Mouse (Mus musculus): ENCODE data around the gene Rbm34. TPM values are rescaled to one million over a fixed set of nuclear protein-coding genes. Genes with fewer than 3 reads are reported as not detected.
A peak's percentile ranks its signal among the peaks of the same experiment; 100 is the strongest.

The Rbm34 gene
- total and polyA plus RNA-seq, 3 experiments: 12.2 to 38.5 (median 19.3) TPM

DNA sequence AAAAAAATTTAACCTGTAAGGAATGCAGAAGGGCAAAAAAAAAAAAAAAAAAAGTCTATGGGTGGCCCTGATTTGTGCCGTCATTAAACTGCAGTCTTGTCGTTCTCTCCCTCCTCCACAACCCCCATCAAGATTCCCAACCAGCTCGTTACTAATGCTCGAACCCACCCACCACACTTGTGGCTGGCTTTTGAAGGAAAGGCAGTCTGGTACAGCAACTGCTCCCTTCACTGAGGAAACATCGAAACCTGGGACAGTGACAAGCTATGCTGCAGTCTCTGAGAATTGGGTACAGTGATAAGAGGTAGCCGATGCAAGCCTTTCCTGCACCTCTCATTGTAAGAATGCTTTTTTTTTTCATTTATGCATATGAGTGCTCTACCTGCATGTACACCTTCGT is 24.4 kb downstream of the Rbm34 start:
- no peak overlapping the region; the same call in 1 of the 2 replicates for H3K4me3 ChIP-seq (ENCODE audit: low read depth, low read length)
- no peaks in the 10 kb centered on the region for H3K9me3 ChIP-seq (replicated peaks)
- peaks cover 31% of the 10 kb centered on the region for H3K4me1 ChIP-seq (ENCODE audit: insufficient read depth, low read depth, low read length)
- no peaks in the 10 kb centered on the region for H3K27me3 ChIP-seq (ENCODE audit: insufficient read depth, low read length)
- DNase-seq (ENCODE audit: low spot score) (no peak), ATAC-seq (ENCODE audit: extremely low read depth, insufficient number of reproducible peaks, low FRiP score, poor library complexity, severe bottlenecking) (no peak)
- H3K36me3 ChIP-seq (replicated peaks): peaks cover 72% of the 10 kb centered on the region
- no peak for TF ChIP-seq GATA2 (IDR thresholded peaks at IDR 0.05; ENCODE audit: borderline replicate concordance, low read depth, low read length)
- no peak for TF ChIP-seq POLR2AphosphoS5 (IDR thresholded peaks at IDR 0.05; ENCODE audit: insufficient replicate concordance, low read depth, low read length)
- no peak for TF ChIP-seq TAL1 (conservative IDR thresholded peaks at IDR 0.05; ENCODE audit: low read depth, low read length)
- TF ChIP-seq GATA1 (IDR thresholded peaks at IDR 0.05; ENCODE audit: borderline replicate concordance, low read length): no peak

DNA sequence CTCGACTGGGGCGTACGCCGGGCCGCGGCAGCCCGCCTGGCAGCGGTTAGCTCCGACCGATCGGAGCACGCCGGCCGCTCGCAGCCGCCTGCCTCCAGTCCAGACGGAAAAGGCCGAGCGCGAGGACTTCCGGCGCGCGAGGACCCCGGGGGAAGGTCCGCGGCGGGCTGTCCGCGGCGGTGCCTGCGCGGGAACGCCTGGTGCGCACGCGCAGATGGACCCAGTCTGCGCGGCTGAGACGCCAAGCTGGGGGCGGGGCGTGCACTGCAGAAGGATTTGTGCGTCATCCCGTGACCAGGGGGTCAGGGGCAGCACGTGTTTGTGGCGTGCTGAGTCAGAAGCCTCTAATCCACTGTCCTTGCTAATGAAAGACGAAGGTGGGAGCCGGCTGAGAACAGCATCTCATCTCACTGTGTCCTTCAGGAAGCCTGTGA is 25.1 kb downstream of the Rbm34 start, which contains the start of gene Tomm20:
TSS of gene Tomm20 (minus strand) at position 115 of the 434 bp plus-strand sequence.
- Histone ChIP-seq H3K4me1 (ENCODE audit: insufficient read depth, low read depth, low read length) (peaks cover 37% of the 10 kb centered on the region), H3K9me3 (replicated peaks) (no peaks in the 10 kb centered on the region), H3K4me3 (ENCODE audit: low read depth, low read length) (peak within 1 kb of the TSS; percentile 92), H3K27me3 (ENCODE audit: insufficient read depth, low read length) (no peaks in the 10 kb centered on the region), H3K36me3 (replicated peaks) (peaks cover 70% of the 10 kb centered on the region)
- no peak for TF ChIP-seq TAL1 (conservative IDR thresholded peaks at IDR 0.05; ENCODE audit: low read depth, low read length)
- ATAC-seq (ENCODE audit: extremely low read depth, insufficient number of reproducible peaks, low FRiP score, poor library complexity, severe bottlenecking) (peak; percentile 88), DNase-seq (ENCODE audit: low spot score) (peak; percentile 91)

DNA sequence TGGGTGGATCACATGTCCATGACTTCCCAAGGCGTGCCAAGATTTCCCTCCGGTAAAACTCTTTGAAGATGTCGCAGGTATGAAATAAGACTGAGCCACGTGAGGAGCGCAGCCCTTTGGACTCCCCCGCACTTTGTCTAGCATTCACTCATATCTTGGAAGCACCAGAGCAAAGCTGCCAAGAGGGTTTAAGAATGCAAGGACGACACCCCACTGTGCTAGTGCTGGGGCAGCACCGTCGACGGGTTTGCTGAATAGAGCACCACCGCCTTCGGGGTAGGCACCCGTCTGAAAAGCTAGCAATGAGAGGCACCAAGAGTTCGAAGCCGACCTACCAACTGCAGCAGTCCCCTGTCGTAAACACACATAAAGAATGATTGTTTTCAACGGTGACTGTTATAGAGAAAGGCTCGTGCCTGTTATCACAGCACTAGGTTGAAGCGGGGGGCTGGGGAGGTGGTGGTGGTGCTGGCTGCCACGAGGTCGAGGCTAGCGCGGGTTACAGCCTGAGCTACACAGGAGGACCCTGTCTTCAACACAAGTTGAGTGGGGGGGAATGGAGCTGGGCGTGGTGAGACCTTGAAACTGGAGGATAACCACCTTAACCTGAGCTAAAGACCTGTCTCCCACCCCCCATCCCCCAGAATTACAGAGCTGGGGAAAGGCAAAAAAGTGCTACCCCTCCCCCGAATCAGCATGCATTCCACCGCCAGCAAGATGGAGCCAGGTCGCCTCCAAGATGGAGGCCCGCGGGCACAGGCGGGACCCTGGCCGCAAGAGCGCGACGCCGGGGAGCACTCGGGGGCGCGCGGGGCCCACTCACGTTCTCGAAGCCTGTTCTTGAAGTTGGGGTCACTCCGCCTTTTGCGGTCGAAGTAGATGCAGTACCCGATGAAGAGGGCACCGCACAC is 25.8 kb downstream of the Rbm34 start:
- TF ChIP-seq GATA1 (IDR thresholded peaks at IDR 0.05; ENCODE audit: borderline replicate concordance, low read length) (no peak), GATA2 (IDR thresholded peaks at IDR 0.05; ENCODE audit: borderline replicate concordance, low read depth, low read length) (no peak), TAL1 (conservative IDR thresholded peaks at IDR 0.05; ENCODE audit: low read depth, low read length) (no peak), CTCF (IDR thresholded peaks at IDR 0.05; ENCODE audit: low read depth, low read length) (no peak), POLR2AphosphoS5 (IDR thresholded peaks at IDR 0.05; ENCODE audit: insufficient replicate concordance, low read depth, low read length) (no peak)
- no peak for ATAC-seq (ENCODE audit: extremely low read depth, insufficient number of reproducible peaks, low FRiP score, poor library complexity, severe bottlenecking)
- Histone ChIP-seq H3K27me3 (ENCODE audit: insufficient read depth, low read length) (no peaks in the 10 kb centered on the region), H3K9me3 (replicated peaks) (no peaks in the 10 kb centered on the region), H3K36me3 (replicated peaks) (peaks cover 68% of the 10 kb centered on the region), H3K4me3 (ENCODE audit: low read depth, low read length) (peak overlapping the region; percentile 92), H3K4me1 (ENCODE audit: insufficient read depth, low read depth, low read length) (peaks cover 42% of the 10 kb centered on the region)
- peak; percentile 58 for DNase-seq (ENCODE audit: low spot score)

DNA sequence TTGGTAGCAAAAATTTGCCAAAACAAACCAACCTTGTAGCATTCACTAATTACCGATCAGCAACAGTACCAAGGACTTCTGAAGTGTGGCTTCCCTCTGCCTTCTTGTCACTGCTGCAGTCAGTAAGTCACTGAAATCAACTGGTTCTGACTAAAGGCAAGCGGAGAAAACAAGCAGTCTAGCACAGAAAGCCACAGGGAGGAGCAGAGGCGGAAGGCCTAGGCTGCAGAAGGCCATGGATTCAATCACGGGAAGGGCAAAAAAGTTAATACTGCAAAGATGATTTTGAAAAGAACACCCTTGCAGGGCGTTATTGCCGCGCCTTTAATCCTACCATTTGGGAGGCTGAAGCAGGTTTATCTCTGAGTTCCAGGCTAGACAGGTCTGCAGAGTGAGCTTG is 27.3 kb downstream of the Rbm34 start:
- ATAC-seq (ENCODE audit: extremely low read depth, insufficient number of reproducible peaks, low FRiP score, poor library complexity, severe bottlenecking) (no peak), DNase-seq (ENCODE audit: low spot score) (no peak)
- TF ChIP-seq TAL1 (conservative IDR thresholded peaks at IDR 0.05; ENCODE audit: low read depth, low read length) (no peak), GATA2 (IDR thresholded peaks at IDR 0.05; ENCODE audit: borderline replicate concordance, low read depth, low read length) (no peak), GATA1 (IDR thresholded peaks at IDR 0.05; ENCODE audit: borderline replicate concordance, low read length) (no peak), CTCF (IDR thresholded peaks at IDR 0.05; ENCODE audit: low read depth, low read length) (no peak), POLR2AphosphoS5 (IDR thresholded peaks at IDR 0.05; ENCODE audit: insufficient replicate concordance, low read depth, low read length) (no peak)
- Histone ChIP-seq H3K36me3 (replicated peaks) (peaks cover 66% of the 10 kb centered on the region), H3K4me1 (ENCODE audit: insufficient read depth, low read depth, low read length) (peaks cover 47% of the 10 kb centered on the region), H3K27me3 (ENCODE audit: insufficient read depth, low read length) (no peaks in the 10 kb centered on the region), H3K4me3 (ENCODE audit: low read depth, low read length) (peak overlapping the region; percentile 92), H3K9me3 (replicated peaks) (no peaks in the 10 kb centered on the region)

DNA sequence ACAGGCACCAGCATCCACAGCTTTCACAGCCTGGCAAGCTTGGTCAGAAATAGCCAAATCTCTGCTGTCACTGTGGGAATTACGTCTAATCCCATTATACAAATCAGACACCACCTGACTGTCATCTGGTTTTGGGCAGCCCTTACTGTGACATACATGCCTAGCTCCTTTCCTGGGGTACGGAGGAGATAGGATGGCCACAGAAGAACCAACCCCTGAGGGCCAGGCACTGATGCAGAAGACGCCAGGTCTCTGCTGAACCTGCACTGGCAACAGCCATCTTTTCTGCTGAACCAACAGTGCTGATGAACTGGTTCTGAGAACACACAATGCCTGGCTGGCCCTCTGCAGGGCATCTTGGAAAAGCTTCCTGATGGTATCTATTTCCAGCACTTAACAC is 33.5 kb downstream of the Rbm34 start:
- DNase-seq (ENCODE audit: low spot score) (no peak), ATAC-seq (ENCODE audit: extremely low read depth, insufficient number of reproducible peaks, low FRiP score, poor library complexity, severe bottlenecking) (no peak)
- Histone ChIP-seq H3K9me3 (replicated peaks) (no peaks in the 10 kb centered on the region), H3K36me3 (replicated peaks) (peaks cover 88% of the 10 kb centered on the region), H3K27me3 (ENCODE audit: insufficient read depth, low read length) (no peaks in the 10 kb centered on the region), H3K4me1 (ENCODE audit: insufficient read depth, low read depth, low read length) (peaks cover 65% of the 10 kb centered on the region), H3K4me3 (ENCODE audit: low read depth, low read length) (no peak overlapping the region)
- no peak for TF ChIP-seq GATA2 (IDR thresholded peaks at IDR 0.05; ENCODE audit: borderline replicate concordance, low read depth, low read length)
- TF ChIP-seq TAL1 (conservative IDR thresholded peaks at IDR 0.05; ENCODE audit: low read depth, low read length): no peak
- no peak for TF ChIP-seq CTCF (IDR thresholded peaks at IDR 0.05; ENCODE audit: low read depth, low read length)
- TF ChIP-seq POLR2AphosphoS5 (IDR thresholded peaks at IDR 0.05; ENCODE audit: insufficient replicate concordance, low read depth, low read length): no peak
- no peak for TF ChIP-seq GATA1 (IDR thresholded peaks at IDR 0.05; ENCODE audit: borderline replicate concordance, low read length)

DNA sequence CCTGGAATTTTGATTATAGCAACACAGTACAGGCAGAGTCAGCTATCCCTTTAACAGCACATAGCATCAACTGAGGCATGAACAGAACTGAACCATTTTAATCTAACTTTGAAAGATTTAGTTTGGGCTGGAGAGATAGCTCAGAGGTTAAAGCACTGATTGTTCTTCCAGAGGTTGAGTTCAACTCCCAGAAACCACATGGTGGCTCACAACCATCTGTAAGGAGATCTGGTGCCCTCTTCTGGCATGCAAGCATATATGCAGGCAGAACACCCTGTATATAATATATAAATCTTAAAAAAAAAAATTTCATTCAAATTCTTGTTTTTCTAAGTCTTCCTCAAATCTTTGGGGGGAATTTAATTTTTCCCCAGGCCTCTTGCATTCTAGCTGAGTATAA is 34.9 kb downstream of the Rbm34 start:
- H3K36me3 ChIP-seq (replicated peaks): peaks cover 89% of the 10 kb centered on the region
- ATAC-seq (ENCODE audit: extremely low read depth, insufficient number of reproducible peaks, low FRiP score, poor library complexity, severe bottlenecking) (no peak), DNase-seq (ENCODE audit: low spot score) (no peak)
- H3K4me1 ChIP-seq (ENCODE audit: insufficient read depth, low read depth, low read length): peaks cover 64% of the 10 kb centered on the region
- no peaks in the 10 kb centered on the region for H3K9me3 ChIP-seq (replicated peaks)
- TF ChIP-seq CTCF (IDR thresholded peaks at IDR 0.05; ENCODE audit: low read depth, low read length): no peak
- TF ChIP-seq TAL1 (conservative IDR thresholded peaks at IDR 0.05; ENCODE audit: low read depth, low read length): no peak
- TF ChIP-seq GATA2 (IDR thresholded peaks at IDR 0.05; ENCODE audit: borderline replicate concordance, low read depth, low read length): no peak
- TF ChIP-seq POLR2AphosphoS5 (IDR thresholded peaks at IDR 0.05; ENCODE audit: insufficient replicate concordance, low read depth, low read length): no peak
- no peak for TF ChIP-seq GATA1 (IDR thresholded peaks at IDR 0.05; ENCODE audit: borderline replicate concordance, low read length)
- no peak overlapping the region for H3K4me3 ChIP-seq (ENCODE audit: low read depth, low read length)
- H3K27me3 ChIP-seq (ENCODE audit: insufficient read depth, low read length): no peaks in the 10 kb centered on the region
